Mouse (Mus musculus) adrenal gland, adult 2 months (tissue): Measurements from ENCODE around the gene Tnpo2. TPM values are rescaled to one million over a fixed set of nuclear protein-coding genes. Genes with fewer than 3 reads are reported as not detected.
A peak's percentile ranks its signal among the peaks of the same experiment; 100 is the strongest.
"Not testable (repeated sequence)": the region's sequence is repeated elsewhere in the genome, so short reads cannot be mapped to it uniquely, and the experiment has no call there.

ENCODE experiments used
- DNase-seq: peaks from one replicate; pipeline ENCODE4 v3.0.0; 2021
- polyA plus RNA-seq: library from polyadenylated mRNA; depleted of rRNA; stranded (reverse); fragments of >200 nt; gene quantifications from 2 replicates; pipeline ENCODE4 v1.2.3, GENCODE M21; 2012
- total RNA-seq, 2 experiments: library from RNA; stranded (reverse); gene quantifications; 2 replicates each; pipeline ENCODE4 v1.2.3; 2021

Gene Tnpo2
- total and polyA plus RNA-seq, 3 experiments = 54.1 to 101 (median 68.3) TPM

DNA sequence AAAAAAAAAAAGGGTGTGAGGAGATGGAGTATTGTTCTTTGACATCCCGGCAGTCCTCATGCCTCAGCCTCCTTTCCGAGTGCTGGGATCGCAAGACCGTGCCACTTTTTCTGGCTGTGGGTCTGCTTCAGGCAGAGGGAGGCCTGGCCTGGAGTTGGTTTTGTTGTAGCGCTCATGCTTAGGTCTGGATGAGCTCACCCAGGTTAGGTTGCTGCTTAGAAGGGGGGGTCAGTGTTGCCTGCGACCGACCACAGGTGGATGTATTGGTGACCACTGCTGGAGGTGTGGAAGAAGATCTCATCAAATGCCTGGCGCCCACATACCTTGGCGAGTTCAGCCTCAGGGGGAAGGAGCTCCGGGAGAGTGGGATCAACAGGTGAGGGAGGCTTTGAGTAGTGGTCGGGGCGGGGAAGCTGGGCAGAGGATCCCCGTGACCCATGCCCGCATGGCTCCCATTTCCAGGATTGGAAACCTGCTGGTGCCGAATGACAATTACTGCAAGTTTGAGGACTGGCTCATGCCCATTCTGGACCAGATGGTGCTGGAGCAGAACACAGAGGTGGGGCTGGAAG, 36.4 kb downstream of the Tnpo2 start:
- DNase-seq = no peak

DNA sequence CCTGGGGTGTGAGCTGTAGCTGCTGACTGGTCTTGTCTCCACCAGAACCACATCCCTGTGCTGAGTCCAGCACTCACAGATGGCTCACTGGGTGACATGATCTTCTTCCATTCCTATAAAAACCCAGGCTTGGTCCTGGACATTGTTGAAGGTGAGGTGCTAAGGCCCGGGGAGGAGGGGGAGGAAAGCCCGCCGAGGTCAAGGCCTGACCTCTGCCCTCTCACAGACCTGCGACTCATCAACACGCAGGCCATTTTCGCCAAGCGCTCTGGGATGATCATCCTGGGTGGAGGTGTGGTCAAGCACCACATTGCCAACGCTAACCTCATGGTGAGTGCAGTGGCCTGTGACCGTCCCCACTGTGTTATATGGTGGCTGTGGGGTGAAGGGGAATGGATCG, 37.5 kb downstream of the Tnpo2 start:
- DNase-seq = no peak

DNA sequence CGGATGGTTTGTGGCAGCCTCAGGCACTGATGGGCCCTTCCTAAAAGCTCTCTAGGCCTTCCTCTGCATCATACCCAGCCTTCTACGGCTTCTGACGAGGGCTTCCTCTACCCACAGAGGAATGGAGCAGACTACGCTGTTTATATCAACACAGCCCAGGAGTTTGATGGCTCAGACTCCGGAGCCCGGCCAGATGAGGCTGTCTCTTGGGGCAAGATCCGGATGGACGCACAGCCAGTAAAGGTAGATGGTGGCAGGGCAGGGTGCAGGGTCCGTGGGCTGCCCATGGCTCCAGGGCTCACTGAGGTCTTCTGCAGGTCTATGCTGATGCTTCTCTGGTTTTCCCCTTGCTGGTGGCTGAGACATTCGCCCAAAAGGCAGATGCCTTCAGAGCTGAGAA, 37.9 kb downstream of the Tnpo2 start:
- DNase-seq = no peak

DNA sequence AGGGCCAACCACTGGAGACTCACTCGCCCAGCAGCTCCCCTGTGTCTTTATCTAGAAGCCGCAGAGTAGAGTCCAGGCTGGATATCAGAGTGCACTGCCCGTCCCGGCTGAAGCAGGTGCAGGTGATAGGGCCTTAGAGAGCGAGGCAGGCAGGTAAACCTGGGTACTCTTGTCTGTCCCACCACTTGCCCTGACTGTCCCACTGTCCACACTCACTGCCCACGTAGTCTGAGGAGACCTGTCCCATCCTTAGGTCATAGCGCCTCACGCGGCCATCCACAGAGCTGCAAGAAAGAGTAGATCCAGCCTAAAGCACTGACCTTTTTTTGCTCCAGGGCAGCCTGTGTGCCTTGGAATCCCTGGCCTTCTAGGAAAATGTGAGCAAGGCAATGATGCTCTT, 39.3 kb downstream of the Tnpo2 start:
- DNase-seq = peak; percentile 54

DNA sequence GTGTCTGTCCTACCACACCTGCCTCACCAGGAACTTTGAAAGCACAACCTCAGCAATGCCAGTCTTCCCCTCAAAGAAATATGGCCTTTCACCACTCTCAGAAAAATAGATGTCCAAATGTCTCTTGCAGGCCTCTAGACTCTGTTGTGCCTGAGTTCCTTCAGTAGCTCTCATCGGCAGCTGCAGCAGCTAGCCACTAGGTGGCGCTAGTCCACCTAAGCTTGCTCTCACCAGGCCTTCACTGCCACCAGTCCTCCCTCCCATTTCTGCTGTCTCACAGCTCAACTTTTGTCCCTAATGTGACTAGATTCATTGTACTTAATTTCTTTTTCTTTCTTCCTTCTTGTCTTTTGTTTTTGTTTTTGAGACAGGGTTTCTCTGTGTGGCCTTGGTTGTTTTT, 40.3 kb downstream of the Tnpo2 start:
- DNase-seq = peak; percentile 81

DNA sequence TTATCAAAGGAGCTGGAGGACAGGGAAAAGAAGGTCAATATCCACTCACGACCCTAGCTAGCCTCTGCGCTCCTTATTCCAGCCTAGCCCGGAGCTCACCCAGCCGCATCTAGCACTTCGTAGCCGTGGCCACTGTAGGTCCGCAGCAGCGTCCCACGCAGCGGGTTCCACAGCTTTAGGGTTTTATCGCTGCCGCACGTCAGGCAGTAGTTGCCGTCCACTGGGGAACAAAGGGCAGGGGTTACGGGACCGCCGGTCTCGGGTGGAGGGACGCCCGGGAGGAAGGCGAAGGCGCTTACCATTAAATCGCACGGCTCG, 43.5 kb downstream of the Tnpo2 start:
- no peak for DNase-seq

DNA sequence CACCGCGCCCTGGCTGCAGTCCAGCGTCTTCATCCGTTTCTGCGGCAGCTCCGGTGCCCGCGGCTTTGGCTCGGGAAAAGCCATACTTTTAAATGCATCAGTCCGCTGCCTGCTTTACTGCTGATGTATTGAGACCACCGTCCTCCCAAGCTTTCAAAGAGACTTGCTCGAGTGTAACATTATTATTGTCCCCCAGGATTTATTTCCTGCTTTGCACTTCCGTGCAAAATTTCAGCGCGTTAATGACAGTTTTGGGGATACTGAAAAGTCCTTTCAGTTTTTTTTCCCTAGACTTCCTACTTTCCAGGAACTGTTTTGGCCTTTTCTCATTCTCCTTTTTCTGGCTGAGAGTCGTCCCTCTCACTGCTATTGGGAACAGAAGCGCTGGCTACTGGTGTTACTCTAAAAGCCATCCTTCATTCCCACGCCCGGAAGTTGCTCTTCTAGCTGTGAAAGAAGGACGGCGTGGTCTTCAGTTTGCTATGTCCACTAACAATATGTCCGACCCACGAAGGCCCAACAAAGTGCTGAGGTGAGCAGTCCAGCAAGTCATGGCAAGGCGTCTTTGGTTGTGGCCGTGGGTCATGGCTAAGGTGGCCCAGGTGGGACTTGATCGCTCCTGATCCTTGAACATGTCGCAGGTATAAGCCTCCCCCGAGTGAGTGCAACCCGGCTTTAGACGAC, 44.0 kb downstream of the Tnpo2 start, which contains the start of gene Wdr83os:
Wdr83os (plus strand) TSS at position 209 of the 684 bp plus-strand sequence.
- DNase-seq = peak; percentile 69

DNA sequence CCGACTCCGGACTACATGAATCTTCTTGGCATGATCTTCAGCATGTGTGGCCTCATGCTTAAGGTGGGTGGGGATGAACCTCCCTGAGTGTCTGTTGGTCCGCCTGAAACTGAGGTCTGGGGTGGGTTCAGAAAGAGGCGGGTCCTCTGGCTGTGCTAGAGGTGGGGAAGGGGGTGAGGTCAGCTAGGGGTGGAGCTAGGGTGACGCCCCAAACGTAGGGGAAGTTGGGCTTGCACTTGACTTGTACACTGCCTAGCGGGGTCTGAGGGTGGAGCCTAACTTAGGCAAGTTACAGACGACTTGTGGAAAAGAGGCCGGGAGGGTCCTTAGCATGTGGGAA, 44.5 kb downstream of the Tnpo2 start, which contains the start of gene Wdr83:
Wdr83 (minus strand) TSS at position 91 of the 340 bp plus-strand sequence.
- DNase-seq = peak; percentile 62

DNA sequence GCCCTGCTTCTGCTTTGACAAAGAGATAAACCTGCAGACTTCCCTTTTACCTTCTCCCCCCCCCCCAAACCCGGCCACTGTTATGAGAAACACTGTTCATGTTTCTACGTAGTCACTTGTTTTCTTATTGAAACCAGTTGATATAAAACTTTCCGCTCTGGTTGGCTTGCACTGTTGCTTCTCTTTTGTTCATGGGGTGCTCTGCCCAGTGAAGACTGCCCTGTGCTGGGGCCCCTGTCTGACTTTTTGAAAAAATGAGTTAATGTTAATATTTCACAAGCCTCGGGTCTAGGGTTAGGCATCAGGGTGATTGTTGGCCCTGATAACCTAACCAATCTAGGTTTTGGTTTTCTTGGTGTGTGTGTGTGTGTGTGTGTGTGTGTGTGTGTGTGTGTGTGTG, 45.5 kb downstream of the Tnpo2 start:
- not testable (repeated sequence) for DNase-seq

DNA sequence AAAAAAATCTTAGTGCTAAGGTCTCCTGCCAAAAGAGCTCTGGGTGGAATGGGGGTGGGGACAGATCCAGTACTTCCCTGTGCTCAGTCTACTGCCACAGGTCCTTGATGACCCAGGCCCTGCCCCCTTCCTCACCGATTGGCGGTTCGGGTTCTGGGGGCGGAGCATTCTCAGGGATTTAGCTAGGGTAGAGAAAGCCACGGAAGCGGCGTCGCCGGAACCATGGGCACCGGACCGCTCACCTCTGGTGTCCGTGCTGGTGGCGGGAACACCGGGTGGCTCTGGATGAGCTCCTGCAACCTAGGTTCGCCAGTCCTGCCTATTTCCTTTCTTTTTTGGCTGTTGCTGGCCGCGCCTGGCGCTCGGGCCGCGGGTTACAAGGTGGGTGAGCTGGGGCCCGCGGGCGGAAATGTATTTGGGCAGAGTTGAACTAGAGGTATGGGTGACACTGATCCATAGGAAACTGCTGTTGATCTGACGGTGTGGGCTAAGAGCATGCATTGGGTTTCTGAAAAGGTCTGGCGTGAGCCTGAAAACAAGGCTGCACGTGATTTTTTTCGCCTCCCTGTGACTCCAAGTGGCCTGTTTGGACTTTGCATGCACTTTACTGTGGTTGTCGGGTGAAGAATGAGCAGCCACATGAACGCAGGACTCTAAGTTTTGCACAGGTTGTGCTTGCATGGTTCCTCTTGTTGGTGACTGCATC, 46.5 kb downstream of the Tnpo2 start, which contains the start of gene Man2b1:
Man2b1 (plus strand) TSS at position 163 of the 706 bp plus-strand sequence.
- DNase-seq = peak; percentile 96

DNA sequence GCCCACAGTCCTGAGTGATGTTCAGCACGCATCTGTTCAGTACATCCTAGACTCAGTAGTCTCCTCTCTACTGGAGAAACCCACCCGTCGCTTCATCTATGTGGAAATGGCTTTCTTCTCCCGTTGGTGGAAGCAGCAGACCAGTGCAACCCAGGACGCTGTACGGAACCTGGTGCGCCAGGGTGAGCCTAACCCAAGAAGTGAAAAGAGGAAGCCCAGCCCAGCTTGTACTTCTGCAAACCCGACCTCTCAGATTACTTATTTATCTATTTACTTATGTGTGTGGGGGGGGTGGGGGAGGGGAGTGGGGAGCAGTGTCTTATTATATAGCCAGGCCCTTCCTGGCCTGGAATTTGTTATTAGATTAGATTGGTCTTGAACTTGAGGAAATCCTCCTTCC, 47.9 kb downstream of the Tnpo2 start:
- DNase-seq = no peak

DNA sequence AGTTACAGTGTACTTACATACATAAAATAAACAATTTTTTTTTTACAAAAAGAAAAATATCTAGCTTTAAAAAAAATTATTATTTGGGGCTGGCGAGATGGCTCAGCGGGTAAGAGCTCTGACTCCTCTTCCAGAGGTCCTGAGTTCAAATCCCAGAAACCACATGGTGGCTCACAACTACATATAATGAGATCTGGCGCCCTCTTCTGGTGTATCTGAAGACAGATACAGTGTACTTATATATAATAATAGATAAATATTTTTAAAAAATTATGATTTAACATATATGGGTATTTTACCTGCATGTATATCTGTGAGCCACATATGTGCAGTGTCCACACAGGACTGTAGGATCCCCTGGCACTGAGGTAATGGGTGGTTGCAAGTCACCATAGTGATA, 49.5 kb downstream of the Tnpo2 start:
- DNase-seq = no peak

DNA sequence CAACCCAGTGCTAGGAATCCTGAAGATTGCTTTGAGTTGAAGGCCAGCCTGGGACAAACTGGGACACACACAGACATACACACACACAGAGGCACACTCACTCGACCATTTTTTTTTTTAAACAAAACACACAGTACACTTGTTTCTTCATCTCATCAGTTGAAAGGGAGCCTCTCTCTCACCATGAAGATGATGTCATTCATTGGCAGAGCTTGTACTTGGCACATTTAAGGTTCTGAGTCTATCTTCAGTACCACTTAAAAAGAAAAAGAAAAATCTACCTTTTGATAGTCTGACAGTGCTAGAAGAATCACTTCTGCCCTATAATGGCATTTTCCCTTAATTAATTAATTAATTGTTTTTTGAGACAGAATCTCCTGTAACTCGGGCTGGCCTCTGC, 52.1 kb downstream of the Tnpo2 start:
- no peak for DNase-seq

DNA sequence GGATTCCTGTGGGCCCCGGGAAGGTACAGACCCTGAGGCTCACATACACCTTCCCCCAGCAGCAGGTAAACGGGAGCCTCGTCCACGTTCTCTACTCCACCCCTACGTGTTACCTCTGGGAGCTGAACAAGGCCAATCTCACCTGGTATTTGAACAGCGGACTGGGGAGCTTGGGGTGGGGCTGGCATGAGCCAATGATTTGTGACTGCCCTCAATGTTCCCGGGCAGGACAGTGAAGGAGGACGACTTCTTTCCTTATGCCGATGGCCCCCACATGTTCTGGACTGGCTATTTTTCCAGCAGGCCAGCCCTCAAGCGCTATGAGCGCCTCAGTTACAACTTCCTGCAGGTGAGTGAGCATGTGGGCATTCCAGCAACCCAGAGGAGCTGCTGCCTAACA, 54.1 kb downstream of the Tnpo2 start:
- no peak for DNase-seq

DNA sequence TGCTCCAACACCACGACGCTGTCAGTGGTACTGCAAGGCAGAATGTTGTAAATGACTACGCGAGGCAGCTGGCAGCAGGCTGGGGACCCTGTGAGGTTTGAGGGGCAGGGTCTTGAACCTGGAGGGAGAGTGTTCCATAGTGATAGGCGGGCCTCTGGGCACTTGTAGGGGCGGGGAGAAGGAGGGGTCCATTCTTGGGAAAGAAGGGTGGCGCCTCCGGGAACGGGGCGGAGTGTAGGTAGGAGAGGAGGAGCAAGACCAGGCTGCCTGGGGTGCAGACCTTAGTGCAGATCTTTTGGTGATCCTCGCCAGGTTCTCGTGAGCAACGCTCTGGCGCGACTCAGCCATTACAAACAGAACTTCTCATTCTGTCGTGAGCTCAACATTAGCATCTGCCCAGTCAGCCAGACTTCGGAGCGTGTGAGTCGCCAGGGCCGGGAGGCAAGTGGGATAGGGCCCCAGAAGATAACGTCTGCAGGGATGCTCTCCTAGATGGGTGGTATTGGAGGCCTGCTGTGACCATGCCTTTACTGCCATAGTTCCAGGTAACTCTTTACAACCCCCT, 54.9 kb downstream of the Tnpo2 start:
- no peak for DNase-seq

DNA sequence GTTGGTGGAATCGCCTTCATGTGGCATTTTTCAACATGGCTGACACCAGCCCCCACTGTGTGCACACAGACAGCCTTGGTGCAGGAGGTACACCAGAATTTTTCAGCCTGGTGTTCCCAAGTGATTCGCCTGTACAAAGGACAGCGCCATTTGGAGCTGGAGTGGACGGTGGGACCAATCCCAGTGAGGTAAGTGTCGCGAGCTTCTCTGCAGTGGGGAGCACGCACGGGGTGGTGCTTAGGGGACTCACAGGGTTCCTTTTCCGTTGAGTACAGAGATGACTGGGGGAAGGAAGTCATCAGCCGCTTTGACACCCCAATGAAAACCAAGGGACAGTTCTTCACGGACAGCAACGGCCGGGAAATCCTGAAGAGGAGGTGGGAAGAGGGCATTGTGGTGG, 58.3 kb downstream of the Tnpo2 start:
- no peak for DNase-seq

DNA sequence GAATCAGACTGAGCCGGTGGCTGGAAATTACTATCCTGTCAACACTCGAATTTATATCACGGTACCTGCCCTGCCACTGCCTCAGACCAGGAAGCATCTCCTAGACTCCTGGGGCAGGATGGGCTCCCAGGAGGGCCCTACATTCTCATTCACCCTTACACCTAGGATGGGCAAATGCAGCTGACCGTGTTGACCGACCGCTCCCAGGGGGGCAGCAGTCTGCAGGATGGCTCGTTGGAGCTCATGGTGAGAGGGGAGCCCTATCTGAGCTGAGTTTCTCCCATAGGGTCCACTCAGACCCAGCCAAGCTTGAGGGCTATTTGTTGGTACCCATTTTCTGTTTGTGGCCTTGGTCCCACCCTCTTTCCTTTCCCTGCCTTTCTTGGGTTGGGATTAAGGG, 58.9 kb downstream of the Tnpo2 start:
- DNase-seq = no peak

DNA sequence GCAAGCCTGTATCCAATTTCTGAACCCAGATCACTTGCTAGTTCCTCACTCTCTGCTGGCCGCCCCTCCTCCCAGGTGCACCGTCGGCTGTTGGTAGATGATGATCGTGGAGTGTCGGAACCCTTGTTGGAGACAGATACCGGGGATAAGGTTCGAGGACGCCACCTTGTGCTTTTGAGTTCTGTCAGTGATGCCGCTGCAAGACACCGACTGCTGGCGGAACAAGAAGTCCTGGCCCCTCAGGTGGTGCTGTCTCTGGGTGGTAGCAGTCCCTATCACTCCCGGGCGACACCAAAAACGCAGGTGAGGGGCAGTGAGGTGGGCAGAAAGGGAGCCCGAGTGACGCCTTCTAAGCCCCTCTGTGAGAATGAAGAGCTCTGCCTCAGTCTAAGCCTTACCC, 59.5 kb downstream of the Tnpo2 start:
- DNase-seq = no peak

DNA sequence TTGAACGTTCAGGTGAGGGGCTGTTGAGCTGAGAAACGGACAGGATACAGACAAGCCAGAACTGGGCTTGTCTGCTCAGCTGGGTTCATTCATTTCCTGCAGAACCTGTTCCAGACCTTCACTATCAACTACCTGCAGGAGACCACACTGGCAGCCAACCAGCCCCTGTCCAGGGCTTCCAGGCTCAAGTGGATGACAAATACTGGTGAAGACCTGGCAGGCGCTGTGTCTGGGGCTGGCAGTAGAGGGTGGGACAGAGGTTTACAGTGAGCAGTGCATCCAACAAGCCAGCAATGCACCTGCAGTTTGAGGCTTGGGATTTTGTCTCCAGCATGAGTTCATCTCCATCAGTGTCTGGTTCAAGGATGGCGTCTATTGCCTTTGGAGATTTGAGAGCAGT, 60.1 kb downstream of the Tnpo2 start:
- DNase-seq = no peak

DNA sequence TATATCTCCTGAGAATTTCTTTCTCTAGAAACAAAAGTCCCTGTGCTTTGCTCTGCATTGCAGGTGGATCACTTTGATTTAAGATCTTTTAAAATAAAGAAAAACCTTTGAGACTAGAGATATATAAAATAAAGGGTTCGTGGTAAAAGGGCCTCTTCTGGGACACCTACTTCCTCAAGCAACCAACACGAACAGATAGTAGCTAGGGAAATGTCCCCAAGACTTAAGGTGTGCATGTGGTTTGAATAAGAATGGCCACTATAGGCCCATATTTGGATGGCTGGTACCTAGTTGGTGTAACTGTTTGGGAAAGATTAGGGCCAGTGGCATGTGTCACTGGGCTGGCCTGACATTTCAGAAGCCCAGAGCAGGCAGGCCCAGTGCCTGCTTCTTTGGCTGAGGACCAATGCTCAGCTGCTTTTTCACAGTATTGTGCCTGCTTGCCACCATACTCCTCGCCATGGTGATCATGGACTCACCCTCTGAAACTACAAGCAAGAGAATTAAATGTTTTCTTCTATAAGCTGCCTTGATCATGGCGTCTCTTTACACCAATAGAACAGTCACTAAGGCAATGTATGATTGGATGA, 63.5 kb downstream of the Tnpo2 start:
- no peak for DNase-seq
